Mouse (Mus musculus): ENCODE data around the gene Jade2.
A peak's percentile ranks its signal among the peaks of the same experiment; 100 is the strongest.
"Not testable (repeated sequence)": the region's sequence is repeated elsewhere in the genome, so short reads cannot be mapped to it uniquely, and the experiment has no call there.

Jade2 gene

DNA sequence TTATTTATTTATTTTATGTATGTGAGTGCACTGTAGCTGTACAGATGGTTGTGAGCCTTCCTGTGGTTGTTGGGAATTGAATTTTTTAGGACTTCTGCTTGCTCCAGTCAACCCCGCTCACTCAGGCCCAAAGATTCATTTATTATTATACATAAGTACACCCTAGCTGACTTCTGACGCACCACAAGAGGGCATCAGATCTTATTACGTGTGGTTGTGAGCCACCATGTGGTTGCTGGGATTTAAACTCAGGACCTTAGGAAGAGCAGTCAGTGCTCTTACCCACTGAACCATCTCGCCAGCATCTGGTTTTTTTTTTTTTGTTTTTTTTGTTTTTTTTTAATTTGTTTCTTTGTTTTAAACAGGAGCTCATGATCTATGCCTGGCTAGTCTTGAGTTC is 67.7 kb downstream of the Jade2 start:
- not testable (repeated sequence) for DNase-seq (ENCODE audit: low spot score)

DNA sequence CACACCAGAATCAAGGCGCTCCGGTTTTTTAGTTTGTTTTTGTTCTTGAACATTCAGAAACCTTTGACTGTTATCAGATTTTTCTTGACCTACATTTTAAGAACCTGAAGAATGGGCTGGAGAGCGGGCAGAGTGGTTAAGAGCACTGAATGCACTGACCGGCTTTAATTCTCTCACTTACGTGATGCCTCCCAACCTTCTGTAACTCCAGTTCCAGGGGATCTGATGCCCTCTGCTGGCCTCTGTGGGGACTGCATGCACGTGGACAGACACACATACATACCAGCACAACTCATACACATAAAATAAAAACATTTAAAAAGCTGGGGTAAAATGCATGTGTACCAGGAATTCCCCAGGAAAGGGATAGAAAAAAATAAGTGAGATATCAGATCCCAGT is 71.5 kb downstream of the Jade2 start:
- DNase-seq (ENCODE audit: low spot score): peak; percentile 20

DNA sequence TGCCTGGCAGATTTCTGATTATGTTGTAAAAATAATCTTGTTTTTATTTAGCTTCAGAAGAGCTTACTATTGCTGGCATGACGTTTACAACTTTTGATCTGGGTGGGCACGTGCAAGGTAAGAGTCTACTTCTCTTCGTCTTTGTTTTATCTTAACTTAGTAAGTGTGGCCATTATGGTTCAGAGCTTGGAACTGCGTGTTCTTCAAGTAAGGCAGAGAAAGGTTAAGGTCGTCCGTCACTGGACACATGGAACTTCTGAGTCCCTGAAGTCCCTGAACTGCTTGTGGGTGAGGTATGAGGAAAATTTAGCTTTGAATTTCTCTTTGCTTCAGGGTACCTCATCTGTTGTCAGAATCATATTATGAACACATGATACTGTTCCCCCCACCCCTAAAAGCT is 74.7 kb downstream of the Jade2 start:
- no peak for DNase-seq (ENCODE audit: low spot score)

DNA sequence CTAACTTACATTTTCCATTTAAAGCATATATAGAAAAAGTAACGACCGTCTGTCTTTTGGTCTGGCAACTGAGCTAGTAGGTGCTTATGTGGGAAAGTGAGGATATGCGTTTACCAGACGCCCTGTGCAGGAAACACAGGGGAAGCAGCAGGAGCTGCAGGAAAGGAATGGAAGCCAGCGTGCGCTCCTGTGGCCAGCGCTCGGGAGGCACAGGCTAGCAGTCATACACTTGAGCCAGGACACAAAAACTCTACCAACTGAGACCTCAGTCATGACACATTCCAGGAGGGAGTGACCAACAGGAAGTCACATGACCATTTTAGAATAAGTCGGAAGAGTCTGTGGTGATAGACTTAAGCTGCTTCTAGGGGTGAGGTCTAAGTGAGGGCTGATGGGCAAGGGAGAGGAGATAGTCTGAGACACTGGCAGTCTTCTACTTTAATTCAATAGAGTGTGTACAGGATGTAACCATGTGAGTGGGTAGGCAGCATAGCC is 76.6 kb downstream of the Jade2 start:
- DNase-seq (ENCODE audit: low spot score): no peak

DNA sequence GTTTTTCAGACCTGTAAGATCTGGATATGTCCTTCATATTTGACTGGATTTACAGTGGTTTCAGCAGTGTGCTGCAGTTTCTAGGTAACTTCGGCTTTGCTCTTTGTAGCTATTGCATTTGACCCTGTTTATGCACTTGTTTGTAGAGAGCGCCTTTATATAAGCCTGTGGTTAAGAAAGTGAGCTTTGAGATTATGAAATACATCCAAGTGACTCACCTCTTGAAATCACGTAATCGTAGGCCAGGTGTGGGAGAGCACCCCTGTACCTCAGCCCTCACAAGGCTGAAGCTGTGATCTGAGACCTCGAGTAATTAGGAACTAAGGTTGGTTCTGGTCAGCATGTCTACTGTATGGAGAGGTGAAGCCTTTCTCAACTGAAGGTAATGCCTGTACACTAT is 80.0 kb downstream of the Jade2 start:
- no peak for DNase-seq (ENCODE audit: low spot score)

DNA sequence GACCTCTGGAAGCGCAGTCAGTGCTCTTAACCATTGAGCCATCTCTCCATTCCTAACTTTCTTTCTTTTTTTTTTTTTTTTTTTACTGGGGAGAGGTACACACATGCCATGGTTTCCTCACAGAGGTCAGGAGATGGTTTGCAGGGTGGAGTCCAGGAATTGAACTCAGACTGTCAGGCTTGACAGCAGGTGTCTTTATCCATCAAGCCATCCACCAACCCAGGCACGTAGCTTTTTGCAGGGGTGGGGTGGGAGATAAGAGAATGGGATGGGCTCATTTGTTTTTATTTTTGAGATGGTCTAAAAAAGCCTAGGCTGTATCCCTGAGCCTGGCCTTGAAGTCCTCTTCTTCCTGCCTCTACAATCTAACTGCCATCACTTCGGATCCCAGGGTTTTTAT is 81.9 kb downstream of the Jade2 start:
- no peak for DNase-seq (ENCODE audit: low spot score)

DNA sequence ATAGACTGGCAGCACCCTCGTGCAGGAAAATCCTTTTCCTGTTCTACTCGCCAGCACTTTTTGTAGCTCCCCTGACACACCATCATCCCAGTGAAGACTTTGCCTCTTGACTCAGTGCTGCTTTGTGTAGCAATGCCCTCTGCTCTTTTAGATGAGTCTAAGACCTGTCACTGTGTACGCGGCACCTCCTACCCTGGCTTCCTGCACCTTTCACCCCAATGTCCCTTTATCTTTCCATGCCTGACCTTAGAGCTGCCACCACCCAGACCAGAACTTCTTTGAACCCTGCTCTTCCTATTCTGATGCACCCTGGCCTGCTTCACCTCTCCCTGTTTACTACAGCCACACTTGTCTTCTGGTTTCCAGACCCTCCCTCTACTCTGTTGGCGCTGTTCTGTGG is 89.2 kb downstream of the Jade2 start:
- DNase-seq (ENCODE audit: low spot score): no peak

DNA sequence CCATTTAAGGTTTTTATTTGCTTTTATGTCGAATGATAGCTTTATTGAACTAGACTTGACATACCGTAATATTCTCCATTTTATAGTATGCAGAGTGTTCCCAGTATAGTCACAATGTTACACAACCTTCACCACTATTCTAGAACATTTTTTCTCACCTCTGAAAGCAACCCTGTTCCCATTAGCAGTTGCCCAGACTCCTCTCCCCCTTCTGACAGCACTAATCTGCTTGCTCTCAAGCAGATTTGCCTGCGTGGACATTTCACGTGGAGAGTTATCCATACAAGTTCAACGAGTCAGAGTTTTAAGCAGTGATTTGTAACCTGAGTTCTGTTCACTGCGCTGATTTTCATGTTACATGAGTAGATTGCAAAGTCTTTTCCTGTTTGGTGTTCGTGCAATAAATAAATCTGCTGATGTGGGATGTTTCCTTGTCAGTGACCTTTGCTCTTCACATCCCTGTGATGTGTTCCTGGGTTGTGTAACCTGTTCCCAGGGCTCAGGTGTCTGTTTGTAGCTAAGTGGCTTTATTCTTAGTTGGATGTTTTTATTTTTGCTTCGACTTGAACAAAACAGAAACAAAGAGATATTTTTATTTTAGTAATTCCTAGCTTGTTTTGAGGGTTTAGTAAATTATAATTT is 89.8 kb downstream of the Jade2 start:
- no peak for DNase-seq (ENCODE audit: low spot score)

DNA sequence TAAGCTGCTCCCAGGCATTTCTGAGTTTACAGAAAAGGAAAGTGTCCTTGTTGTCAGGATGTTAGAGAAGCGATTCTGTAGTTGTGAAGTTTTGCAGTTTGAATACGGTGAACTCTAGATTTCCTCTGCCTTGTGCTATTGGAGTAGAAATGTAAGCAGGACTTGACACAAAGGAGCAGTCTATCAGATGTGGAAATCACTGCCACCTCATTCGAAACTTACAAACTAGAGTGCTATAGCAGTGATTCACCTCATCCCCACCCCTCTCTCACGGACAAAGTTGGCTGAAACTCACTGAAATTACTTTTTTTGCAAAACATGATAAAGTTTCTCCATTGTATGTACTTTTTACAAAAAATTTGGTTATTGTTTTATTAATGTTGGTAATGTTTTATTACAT is 92.6 kb downstream of the Jade2 start:
- no peak for DNase-seq (ENCODE audit: low spot score)

DNA sequence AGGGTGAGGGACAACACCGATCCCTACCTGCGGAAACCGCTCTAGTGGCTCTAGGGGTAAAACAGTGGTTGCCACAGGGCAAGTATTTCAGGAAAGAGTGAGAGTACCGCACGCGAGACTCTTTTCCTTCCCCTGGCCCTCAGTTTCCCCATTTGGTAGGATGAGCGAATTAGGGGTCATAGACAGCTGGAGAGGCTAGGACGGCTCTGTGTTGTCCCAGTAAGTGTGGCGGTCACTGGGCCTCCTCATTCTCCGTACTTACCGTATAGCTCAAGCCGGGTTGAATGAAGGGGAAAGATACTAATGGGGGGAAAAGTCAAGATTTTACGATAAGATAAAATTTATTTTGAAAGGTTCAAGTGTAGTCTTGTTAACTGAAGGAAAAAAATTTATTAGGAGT is 93.5 kb downstream of the Jade2 start:
- no peak for DNase-seq (ENCODE audit: low spot score)

All from ovary, postnatal 36 days (tissue).